Mouse (Mus musculus) bone marrow, adult 2 months (tissue): ENCODE results near the gene Lrrc8b. TPM values are rescaled to one million over a fixed set of nuclear protein-coding genes. Genes with fewer than 3 reads are reported as not detected.

ENCODE experiments used
- H3K27ac ChIP-seq: fragments of 200-500 bp; 2 replicates; pipeline ENCODE4 v1.5.1; 2012; ENCODE audit warnings: low read depth, mild to moderate bottlenecking, control low read depth, inconsistent platforms, low read length; ENCODE audit not compliant: control insufficient read depth, poor library complexity, insufficient read depth
- H3K4me1 ChIP-seq: fragments of 200-500 bp; 2 replicates; pipeline ENCODE4 v1.6.1; 2011; ENCODE audit warnings: low read length; ENCODE audit not compliant: control insufficient read depth, insufficient read depth
- H3K4me3 ChIP-seq: fragments of 200-500 bp; replicated peaks from 2 replicates; pipeline ENCODE3; 2011; ENCODE audit warnings: mild to moderate bottlenecking, low read depth, low read length, control low read depth; ENCODE audit not compliant: control insufficient read depth
- CTCF ChIP-seq: fragments of 200-500 bp; IDR thresholded peaks from 2 replicates; pipeline ENCODE4 v1.5.1; 2011; ENCODE audit warnings: low read length, control low read depth; ENCODE audit not compliant: control insufficient read depth, insufficient read depth
- POLR2A ChIP-seq: fragments of 200-500 bp; IDR thresholded peaks from 2 replicates; pipeline ENCODE4 v1.6.1; 2011; ENCODE audit warnings: low read depth, mild to moderate bottlenecking, control low read depth, low read length, borderline replicate concordance; ENCODE audit not compliant: control insufficient read depth
- WGBS: fragments of 180-500 bp; shearing (Covaris S2); methylation state at CpG from one replicate; pipeline ENCODE4 v1.1.7; 2018; 5-methylcytosine and 5-hydroxymethylcytosine counted together
- polyA plus RNA-seq: library from polyadenylated mRNA; stranded (reverse); fragments of >200 nt; gene quantifications from 2 replicates; pipeline ENCODE4 v1.2.4, GENCODE M21; 2011; ENCODE audit warnings: low replicate concordance; ENCODE audit not compliant: missing spikeins, insufficient read depth, insufficient read length

Lrrc8b gene
- polyA plus RNA-seq, 1 experiment, result 2.4 TPM

- 80% methylated on average over 6 of the region's 6 CpGs for WGBS
- TF ChIP-seq POLR2A (no peak), CTCF (no peak)
- Histone ChIP-seq H3K27ac (no peak overlapping the region), H3K4me1 (no peaks in the 10 kb centered on the region; the same call in 1 of the 2 replicates), H3K4me3 (no peak overlapping the region)
Measured at GRCm38 (mm10) chr5:105401536-105401935, 14.0 kb upstream of the Lrrc8b start.

GRCm38 (mm10) chr5:105404961-105405360 is 10.6 kb upstream of the Lrrc8b start:
- H3K4me1 ChIP-seq, result no peaks in the 10 kb centered on the region; the same call in none of the 2 replicates
- 11% methylated on average over 8 of the region's 8 CpGs for WGBS
- TF ChIP-seq POLR2A (no peak), CTCF (0 out of 2 replicates have a peak, but pooled peaks have one; percentile 7)

GRCm38 (mm10) chr5:105407661-105408060 is 7.9 kb upstream of the Lrrc8b start:
- no peak overlapping the region for H3K27ac ChIP-seq
- TF ChIP-seq POLR2A, result no peak
- no peak for TF ChIP-seq CTCF
- no peak overlapping the region for H3K4me3 ChIP-seq
- WGBS, result 90% methylated on average over 5 of the region's 5 CpGs
- H3K4me1 ChIP-seq, result no peaks in the 10 kb centered on the region; the same call in none of the 2 replicates

More at GRCm38 (mm10) chr5:105404961-105405360, 10.6 kb upstream of the Lrrc8b start:
- no peak overlapping the region for H3K27ac ChIP-seq
- no peak overlapping the region for H3K4me3 ChIP-seq

- TF ChIP-seq CTCF (no peak), POLR2A (no peak)
- Histone ChIP-seq H3K27ac (no peak overlapping the region), H3K4me3 (peak overlapping the region; percentile 14), H3K4me1 (no peaks in the 10 kb centered on the region; the same call in none of the 2 replicates)
- WGBS, result 11% methylated on average over 4 of the region's 4 CpGs
Measured at GRCm38 (mm10) chr5:105409092-105409491, 6.5 kb upstream of the Lrrc8b start.

- Histone ChIP-seq H3K27ac (no peak overlapping the region), H3K4me1 (no peaks in the 10 kb centered on the region; the same call in none of the 2 replicates), H3K4me3 (no peak overlapping the region)
- TF ChIP-seq CTCF, result no peak
- no peak for TF ChIP-seq POLR2A
- 72% methylated on average over 6 of the region's 6 CpGs for WGBS
Measured at GRCm38 (mm10) chr5:105410521-105411293, 4.9 kb upstream of the Lrrc8b start.

GRCm38 (mm10) chr5:105411294-105411570 is 4.3 kb upstream of the Lrrc8b start:
- WGBS, result 60% methylated on average over 4 of the region's 4 CpGs
- TF ChIP-seq POLR2A, result no peak
- H3K4me1 ChIP-seq, result no peaks in the 10 kb centered on the region; the same call in none of the 2 replicates
- no peak overlapping the region for H3K27ac ChIP-seq
- no peak overlapping the region for H3K4me3 ChIP-seq

- TF ChIP-seq POLR2A (no peak), CTCF (no peak)
- WGBS, result 83% methylated on average over 2 of the region's 2 CpGs
- H3K4me3 ChIP-seq, result no peak overlapping the region
- no peak overlapping the region for H3K27ac ChIP-seq
- no peaks in the 10 kb centered on the region; the same call in none of the 2 replicates for H3K4me1 ChIP-seq
Measured at GRCm38 (mm10) chr5:105411768-105412167, 3.8 kb upstream of the Lrrc8b start.

- Histone ChIP-seq H3K27ac (no peak overlapping the region), H3K4me3 (no peak overlapping the region), H3K4me1 (no peaks in the 10 kb centered on the region; the same call in 1 of the 2 replicates)
- TF ChIP-seq POLR2A (no peak), CTCF (no peak)
- WGBS, result 47% methylated on average over 3 of the region's 3 CpGs
Measured at GRCm38 (mm10) chr5:105412634-105413033, 2.9 kb upstream of the Lrrc8b start.

- 83% methylated on average over 12 of the region's 12 CpGs for WGBS
- H3K4me1 ChIP-seq, result no peaks in the 10 kb centered on the region
Measured at GRCm38 (mm10) chr5:105414341-105415120, 1.0 kb upstream of the Lrrc8b start.

More at GRCm38 (mm10) chr5:105414341-105415120, 1.0 kb upstream of the Lrrc8b start:
- no peak overlapping the region for H3K4me3 ChIP-seq
- no peak overlapping the region for H3K27ac ChIP-seq
- TF ChIP-seq POLR2A, result no peak
- TF ChIP-seq CTCF, result no peak
